Mouse (Mus musculus) urinary bladder, adult 2 months (tissue): Measurements from ENCODE around the gene Nomo1. TPM values are rescaled to one million over a fixed set of nuclear protein-coding genes. Genes with fewer than 3 reads are reported as not detected.

Experiments
- polyA plus RNA-seq: library from polyadenylated mRNA; depleted of rRNA; stranded (reverse); fragments of >200 nt; gene quantifications from 2 replicates; pipeline ENCODE4 v1.2.3, GENCODE M21; 2012; rRNA removed

The Nomo1 gene
- polyA plus RNA-seq, 1 experiment: 35.5 TPM

Other genes starting within 250 kb of the Nomo1 start
- gene Lmtk3, start 250.0 kb upstream of the Nomo1 start, polyA plus RNA-seq: 2.5 and 2.9 TPM in 2 replicates
- 1.3 and 1.5 TPM in 2 replicates for gene Sult2b1, start 249.0 kb upstream of the Nomo1 start, polyA plus RNA-seq
- gene Cyth2, start 219.1 kb upstream of the Nomo1 start, polyA plus RNA-seq: 61.5 and 68.7 TPM in 2 replicates
- 0.25 and 0.35 TPM in 2 replicates for gene Kcnj14, start 208.9 kb upstream of the Nomo1 start, polyA plus RNA-seq
- 11.7 and 12.2 TPM in 2 replicates for gene Grwd1, start 202.8 kb upstream of the Nomo1 start, polyA plus RNA-seq
- gene Kdelr1, start 160.9 kb upstream of the Nomo1 start, polyA plus RNA-seq: 221 and 243 TPM in 2 replicates
- 1.6 and 2.4 TPM in 2 replicates for gene Grin2d, start 155.3 kb upstream of the Nomo1 start, polyA plus RNA-seq
- 0.10 TPM in 1 of 2 replicates, not detected in the other for gene Syngr4, start 137.0 kb upstream of the Nomo1 start, polyA plus RNA-seq
- gene Tmem143, start 136.8 kb upstream of the Nomo1 start, polyA plus RNA-seq: 23.7 and 24.3 TPM in 2 replicates
- 213 and 219 TPM in 2 replicates for gene Emp3, start 112.3 kb upstream of the Nomo1 start, polyA plus RNA-seq
- gene Ccdc114, start 109.6 kb upstream of the Nomo1 start, polyA plus RNA-seq: 3.4 and 3.5 TPM in 2 replicates
- 2.0 and 2.2 TPM in 2 replicates for gene Abcc6, start 3.4 kb upstream of the Nomo1 start, polyA plus RNA-seq
- gene Kcnj11, start 67.1 kb downstream of the Nomo1 start, polyA plus RNA-seq: 0.13 and 0.23 TPM in 2 replicates
- gene Abcc8, start 146.3 kb downstream of the Nomo1 start, polyA plus RNA-seq: 0.32 and 0.54 TPM in 2 replicates
- gene Ush1c, start 204.8 kb downstream of the Nomo1 start, polyA plus RNA-seq: not detected in 2 replicates
- not detected in 2 replicates for gene Otog, start 207.3 kb downstream of the Nomo1 start, polyA plus RNA-seq